Comparison of ENCODE assay signal across 8 mouse cellular contexts in the genomic region with DNA sequence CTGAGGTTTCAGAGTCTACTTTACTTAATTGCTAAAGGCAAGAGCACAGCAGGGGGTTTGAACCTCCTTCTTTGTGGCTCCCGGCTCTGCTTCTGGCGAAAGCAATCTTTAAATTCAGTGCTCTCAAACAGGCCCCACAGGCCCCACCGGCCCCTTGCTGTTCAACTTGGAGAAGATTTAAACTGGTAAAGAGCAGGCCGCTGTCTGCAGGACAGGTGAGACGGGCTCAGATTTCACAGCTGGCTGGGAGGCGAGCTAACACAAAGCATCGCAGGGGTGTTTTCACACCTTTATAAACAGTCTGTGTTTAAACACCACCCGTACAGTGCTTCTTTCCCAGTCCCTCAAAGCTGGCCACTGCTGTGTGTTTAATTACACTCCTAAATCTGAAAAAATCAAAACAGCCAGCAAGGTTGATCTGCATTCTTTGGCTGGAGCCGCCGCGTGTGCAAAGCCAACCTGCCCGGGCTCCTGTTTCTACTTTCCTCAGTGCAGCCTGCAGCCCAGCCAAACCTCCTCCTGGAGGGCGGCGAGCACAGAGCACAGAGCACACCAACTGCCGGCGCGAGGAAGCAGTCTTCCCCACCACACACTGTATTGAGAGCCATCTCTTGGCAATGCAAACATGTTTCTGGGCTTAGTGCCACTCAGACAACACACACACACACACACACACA.
A peak's percentile ranks its signal among the peaks of the same experiment; 100 is the strongest.
DNase-seq lines count a peak whose midpoint lies in the region; ATAC-seq lines count a peak whose summit lies in the region.

No protein-coding gene starts in this region.

- no peak for ATAC-seq in erythroid progenitor cell, adult 5-6 weeks (replicated peaks; ENCODE audit: low FRiP score, poor library complexity, severe bottlenecking)

- intact Hi-C loops in gastrocnemius, postnatal 36 days (cut with DNase I) = loop anchor here (5.0 kb wide), 1 partner anchor 62 kb away; no protein-coding TSS in a partner anchor

- peak; percentile 74 for DNase-seq in WW6 (ENCODE audit: low read depth, low spot score)
- DNase-seq in cerebellum, postnatal 4 days (ENCODE audit: low spot score in 2 of 2) = peak; percentile 42 to 73
- peak; percentile 28 to 34 for DNase-seq in gastrocnemius, postnatal 36 days
- peak; percentile 34 for DNase-seq in induced T-regulatory cell, adult 2 months (ENCODE audit: low read depth)
- DNase-seq in layer of hippocampus, postnatal 36 days = peak; percentile 64 to 74
- DNase-seq in lung, postnatal 10 days = peak; percentile 92
- peak; percentile 78 for DNase-seq in right cerebral cortex, adult 18-20 months

Comparison
In these comparisons a context has a peak if more than half of its experiments do, and no peak if none do; other contexts are left out.
1. DNase-seq: peak in every context shown above with its lines; median percentile 92 in lung, postnatal 10 days; 78 in right cerebral cortex, adult 18-20 months; 74 in WW6; 69 in layer of hippocampus, postnatal 36 days; 58 in cerebellum, postnatal 4 days; 34 in induced T-regulatory cell, adult 2 months; 31 in gastrocnemius, postnatal 36 days.